Mouse (Mus musculus) ES-Bruce4 (cell line): ENCODE data around the gene Mtor. TPM values are rescaled to one million over a fixed set of nuclear protein-coding genes. Genes with fewer than 3 reads are reported as not detected.

Source experiments
- H3K27ac ChIP-seq: 2 replicates; pipeline ENCODE4 v1.5.1; 2012; ENCODE audit warnings: low read length, inconsistent platforms; ENCODE audit not compliant: insufficient read depth
- H3K27me3 ChIP-seq: 2 replicates; pipeline ENCODE4 v1.6.1; 2012; ENCODE audit warnings: mild to moderate bottlenecking, low read length, inconsistent platforms; ENCODE audit not compliant: control insufficient read depth, poor library complexity, insufficient read depth, severe bottlenecking
- H3K36me3 ChIP-seq: 2 replicates; pipeline ENCODE4 v1.6.1; 2012; ENCODE audit warnings: inconsistent platforms, mild to moderate bottlenecking, low read length, moderate library complexity; ENCODE audit not compliant: control insufficient read depth, poor library complexity, insufficient read depth, severe bottlenecking
- H3K4me1 ChIP-seq: one replicate; pipeline ENCODE4 v1.8.1; 2011; ENCODE audit warnings: low read length; ENCODE audit not compliant: control insufficient read depth, insufficient read depth
- H3K4me3 ChIP-seq: 2 replicates; pipeline ENCODE4 v1.5.1; 2011; ENCODE audit warnings: low read depth, mild to moderate bottlenecking, low read length
- H3K9ac ChIP-seq: 2 replicates; pipeline ENCODE4 v1.6.1; 2012; ENCODE audit warnings: low read depth, mild to moderate bottlenecking, inconsistent platforms; ENCODE audit not compliant: poor library complexity, severe bottlenecking
- H3K9me3 ChIP-seq: replicated peaks from 2 replicates; pipeline ENCODE4 v1.6.1; 2012; ENCODE audit warnings: mild to moderate bottlenecking, low read length, inconsistent platforms; ENCODE audit not compliant: control insufficient read depth, poor library complexity, insufficient read depth, severe bottlenecking
- CTCF ChIP-seq: IDR thresholded peaks from one replicate; pipeline ENCODE4 v1.8.1; 2011; ENCODE audit warnings: low read depth, low read length
- EP300 ChIP-seq: IDR thresholded peaks from 2 replicates; pipeline ENCODE4 v1.6.1; 2011; ENCODE audit warnings: low read depth, low read length; ENCODE audit not compliant: insufficient read depth
- POLR2A ChIP-seq: IDR thresholded peaks from one replicate; pipeline ENCODE4 v1.8.1; 2011; ENCODE audit warnings: low read length; ENCODE audit not compliant: insufficient read depth
- polyA plus RNA-seq: library from polyadenylated mRNA; stranded (reverse); fragments of >200 nt; gene quantifications from 2 replicates; pipeline ENCODE4 v1.2.4, GENCODE M21; 2011; ENCODE audit warnings: low read depth; ENCODE audit not compliant: missing spikeins, insufficient read depth, insufficient read length

The Mtor gene
- polyA plus RNA-seq, 1 experiment = 26.0 TPM

DNA sequence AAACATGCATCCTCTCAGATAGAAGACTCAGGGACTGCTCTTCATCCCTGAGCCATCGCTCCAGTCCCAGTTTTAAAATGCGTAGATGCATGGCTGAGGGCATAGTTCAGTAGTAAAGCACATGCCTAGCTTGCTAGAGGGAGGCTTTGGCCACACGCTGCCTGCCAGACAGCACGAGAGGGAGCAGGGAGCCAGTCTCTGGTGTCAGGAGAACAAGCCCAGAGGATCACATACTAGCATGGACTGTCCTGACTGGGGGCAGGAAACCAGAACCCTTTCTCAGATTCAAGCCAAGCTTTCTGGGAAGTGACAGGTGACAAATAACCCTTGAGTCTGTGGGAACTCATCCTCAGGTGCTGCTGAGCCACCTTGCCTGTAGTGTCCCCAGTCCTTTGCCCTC, 62.9 kb downstream of the Mtor start:
- no peaks in the 10 kb centered on the region for H3K9me3 ChIP-seq
- H3K36me3 ChIP-seq = no peaks in the 10 kb centered on the region
- H3K27me3 ChIP-seq = no peaks in the 10 kb centered on the region

DNA sequence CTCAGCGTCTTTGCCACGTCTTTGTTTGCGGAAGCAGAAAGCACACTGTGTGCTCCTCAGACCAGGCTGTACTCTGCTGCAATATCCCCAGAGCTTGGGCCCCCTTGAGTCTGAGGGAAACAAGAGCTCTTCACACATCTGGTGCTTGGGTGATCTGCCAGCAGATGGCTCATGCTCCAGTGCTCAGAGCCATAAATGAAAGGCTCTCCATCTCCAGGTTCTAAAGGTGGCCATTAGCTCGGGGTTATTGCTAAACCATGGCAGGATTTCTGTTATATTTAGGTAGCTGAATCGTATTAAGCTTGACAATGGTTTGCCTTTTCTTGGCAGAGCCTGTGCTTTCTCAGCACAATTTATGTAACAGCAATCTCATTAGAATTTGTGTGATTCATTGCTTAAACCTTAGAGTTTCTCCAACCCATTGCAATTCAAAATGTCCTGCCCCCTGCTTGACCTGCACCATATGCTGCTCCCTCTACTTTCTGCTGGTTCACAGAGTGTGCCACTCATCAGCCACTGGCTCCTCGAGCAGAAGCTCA, 64.7 kb downstream of the Mtor start:
- Histone ChIP-seq H3K4me1 (no peaks in the 10 kb centered on the region), H3K27ac (no peak overlapping the region), H3K36me3 (no peaks in the 10 kb centered on the region), H3K27me3 (no peaks in the 10 kb centered on the region), H3K4me3 (no peak overlapping the region), H3K9ac (no peak overlapping the region), H3K9me3 (no peaks in the 10 kb centered on the region)
- TF ChIP-seq CTCF (no peak), POLR2A (no peak), EP300 (no peak)

More for the DNA sequence above, 62.9 kb downstream of the Mtor start:
- TF ChIP-seq POLR2A = no peak
- TF ChIP-seq CTCF = no peak
- no peak for TF ChIP-seq EP300
- Histone ChIP-seq H3K4me1 (no peaks in the 10 kb centered on the region), H3K27ac (no peak overlapping the region), H3K4me3 (no peak overlapping the region), H3K9ac (no peak overlapping the region)

DNA sequence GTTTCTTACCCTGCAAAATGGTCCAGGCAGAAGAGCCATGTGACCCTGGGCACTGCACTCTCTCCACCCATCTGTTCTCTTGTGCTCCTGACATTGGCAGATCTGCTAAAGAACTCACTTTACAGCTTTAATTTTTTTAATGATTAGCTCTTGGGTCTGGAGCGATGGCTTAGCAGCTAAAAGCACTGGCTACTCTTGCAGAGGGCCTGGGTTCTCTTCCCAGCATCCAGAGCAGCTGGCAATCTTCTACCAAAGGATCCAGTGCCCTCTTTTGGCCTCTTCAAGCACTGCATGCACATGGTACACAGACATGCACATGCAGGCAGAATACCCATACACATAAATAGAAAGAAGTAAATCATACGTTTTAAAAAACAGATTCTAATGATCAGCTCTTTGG, 66.9 kb downstream of the Mtor start:
- no peak for TF ChIP-seq EP300
- TF ChIP-seq CTCF = peak; percentile 19
- Histone ChIP-seq H3K4me3 (no peak overlapping the region), H3K36me3 (no peaks in the 10 kb centered on the region)

DNA sequence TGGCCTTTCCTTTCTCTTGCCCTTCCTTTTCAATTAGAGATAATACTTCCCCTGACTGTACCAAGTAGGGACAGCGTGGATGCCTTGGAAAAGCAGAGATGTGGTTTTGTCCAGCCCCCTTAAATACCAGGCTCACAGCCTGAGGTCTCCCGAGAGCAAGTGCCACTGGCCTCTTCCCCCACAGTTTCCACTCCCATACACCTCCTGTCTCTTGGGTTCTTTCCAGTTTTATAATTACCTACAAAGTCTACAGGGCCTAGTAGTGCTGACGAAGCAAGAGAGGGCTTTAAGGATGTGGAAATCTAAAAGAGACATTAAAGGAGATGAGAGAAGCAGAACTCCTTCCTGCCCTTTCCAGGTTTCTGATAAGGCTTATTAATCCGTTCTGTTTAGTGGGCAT, 69.4 kb downstream of the Mtor start:
- no peak for TF ChIP-seq POLR2A
- no peak for TF ChIP-seq EP300
- no peak for TF ChIP-seq CTCF
- H3K4me1 ChIP-seq = no peaks in the 10 kb centered on the region
- H3K27ac ChIP-seq = no peak overlapping the region
- H3K27me3 ChIP-seq = no peaks in the 10 kb centered on the region
- H3K4me3 ChIP-seq = no peak overlapping the region
- H3K9ac ChIP-seq = no peak overlapping the region
- no peaks in the 10 kb centered on the region; the same call in 1 of the 2 replicates for H3K36me3 ChIP-seq
- no peaks in the 10 kb centered on the region for H3K9me3 ChIP-seq

More for the DNA sequence above, 66.9 kb downstream of the Mtor start:
- Histone ChIP-seq H3K27me3 (no peaks in the 10 kb centered on the region), H3K4me1 (no peaks in the 10 kb centered on the region), H3K27ac (no peak overlapping the region), H3K9ac (no peak overlapping the region), H3K9me3 (no peaks in the 10 kb centered on the region)

DNA sequence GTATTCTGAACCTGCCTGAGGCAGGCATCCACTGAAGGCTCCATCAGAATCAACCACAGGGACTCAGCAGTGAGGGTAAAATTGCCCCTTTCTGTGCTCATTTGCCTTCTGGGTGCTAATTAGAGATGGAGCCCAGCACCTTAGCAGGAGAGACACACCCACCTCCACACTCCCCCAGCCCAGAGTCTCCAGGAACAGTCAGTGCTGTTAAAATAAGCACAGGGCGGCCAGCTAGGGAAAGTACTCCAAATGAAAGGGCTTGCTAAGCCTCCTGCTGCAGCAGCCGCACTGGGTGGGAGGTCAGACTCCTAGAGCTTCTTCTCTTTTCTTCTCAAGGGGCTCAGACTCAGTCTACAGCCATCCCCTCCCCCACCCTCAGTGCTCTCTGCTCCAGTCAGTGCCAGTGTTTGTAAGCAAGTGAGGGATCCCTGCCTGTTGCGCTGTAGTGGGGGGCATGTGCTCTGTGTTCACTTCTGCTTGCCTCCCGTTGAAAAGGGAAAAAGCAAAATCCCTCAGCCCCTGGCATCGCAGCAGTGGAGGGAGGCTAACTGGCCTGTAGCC, 69.9 kb downstream of the Mtor start:
- Histone ChIP-seq H3K4me1 (no peaks in the 10 kb centered on the region), H3K36me3 (no peaks in the 10 kb centered on the region; the same call in 1 of the 2 replicates), H3K9me3 (no peaks in the 10 kb centered on the region), H3K27me3 (no peaks in the 10 kb centered on the region), H3K9ac (no peak overlapping the region), H3K4me3 (no peak overlapping the region), H3K27ac (no peak overlapping the region)
- TF ChIP-seq EP300 = no peak
- TF ChIP-seq POLR2A = no peak
- no peak for TF ChIP-seq CTCF

DNA sequence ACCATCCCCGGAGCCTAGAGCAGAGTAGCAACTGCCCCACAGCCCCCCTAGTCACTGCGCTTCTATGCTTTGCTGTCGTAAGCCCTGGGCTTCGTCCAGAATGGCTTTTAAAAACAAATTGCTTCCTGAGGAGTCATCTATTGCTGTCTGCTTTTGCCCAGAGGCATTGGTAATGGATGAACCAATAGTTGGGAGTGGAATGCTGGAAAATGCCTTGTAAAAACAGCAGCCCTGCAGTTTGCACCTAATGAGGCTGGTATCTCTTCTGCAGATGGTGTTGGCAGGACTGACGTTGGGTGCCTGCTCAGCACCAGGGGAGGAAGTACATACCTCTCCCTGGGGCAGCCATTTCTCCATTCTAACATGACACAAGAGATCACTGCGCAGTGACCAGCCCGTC, 75.1 kb downstream of the Mtor start:
- Histone ChIP-seq H3K9ac (no peak overlapping the region), H3K4me3 (no peak overlapping the region), H3K27me3 (no peaks in the 10 kb centered on the region), H3K27ac (no peak overlapping the region), H3K36me3 (peaks cover 8% of the 10 kb centered on the region), H3K4me1 (no peaks in the 10 kb centered on the region), H3K9me3 (no peaks in the 10 kb centered on the region)
- TF ChIP-seq CTCF (no peak), POLR2A (no peak), EP300 (no peak)
